Mouse (Mus musculus) lung, embryonic 15.5 days (tissue): ENCODE results near the gene Hjurp. TPM values are rescaled to one million over a fixed set of nuclear protein-coding genes. Genes with fewer than 3 reads are reported as not detected.
"Not testable (repeated sequence)": the region's sequence is repeated elsewhere in the genome, so short reads cannot be mapped to it uniquely, and the experiment has no call there.

Experiments
- ATAC-seq: fragments of 200-750 bp; cut with Nextera tagmentation; 2 replicates; pipeline ENCODE4 v1.8.0; 2017; ENCODE audit warnings: moderate number of reproducible peaks, borderline replicate concordance; ENCODE audit not compliant: low FRiP score, low TSS enrichment; ENCODE audit errors: extremely low read depth
- H3K27ac ChIP-seq: fragments of 300-500 bp; sonication (generic); 2 replicates; pipeline ENCODE4 v1.5.1; 2015; ENCODE audit warnings: moderate library complexity, mild to moderate bottlenecking, inconsistent platforms
- H3K27me3 ChIP-seq: fragments of 300-500 bp; sonication (generic); 2 replicates; pipeline ENCODE4 v1.6.1; 2015; ENCODE audit warnings: inconsistent platforms
- H3K36me3 ChIP-seq: fragments of 300-500 bp; sonication (generic); 2 replicates; pipeline ENCODE4 v1.6.1; 2015; ENCODE audit warnings: inconsistent platforms
- H3K4me1 ChIP-seq: fragments of 300-500 bp; sonication (generic); 2 replicates; pipeline ENCODE4 v1.6.1; 2015; ENCODE audit warnings: inconsistent platforms
- H3K4me2 ChIP-seq: fragments of 300-500 bp; sonication (generic); 2 replicates; pipeline ENCODE4 v1.6.1; 2015; ENCODE audit warnings: inconsistent platforms, mild to moderate bottlenecking, moderate library complexity
- H3K4me3 ChIP-seq: fragments of 300-500 bp; sonication (generic); 2 replicates; pipeline ENCODE4 v1.5.1; 2015; ENCODE audit warnings: mild to moderate bottlenecking, inconsistent platforms
- H3K9ac ChIP-seq: fragments of 300-500 bp; sonication (generic); 2 replicates; pipeline ENCODE4 v1.6.1; 2015; ENCODE audit warnings: inconsistent platforms
- H3K9me3 ChIP-seq: fragments of 300-500 bp; sonication (generic); 2 replicates; pipeline ENCODE4 v1.6.1; 2016; ENCODE audit warnings: inconsistent platforms
- WGBS: fragments of 180-500 bp; shearing (Covaris S2); methylation state at CpG from one replicate; pipeline ENCODE4 v1.1.7; 2015; 5-methylcytosine and 5-hydroxymethylcytosine counted together
- polyA plus RNA-seq: library from polyadenylated mRNA; unstranded; fragments of >200 nt; fragmentation: Nextera tagmentation; extraction: Ambion mirVana; gene quantifications from 2 replicates; pipeline ENCODE4 v1.2.1, GENCODE M21; 2015

Gene Hjurp
- polyA plus RNA-seq, 1 experiment from 2014 or later: 198 TPM

GRCm38 (mm10) chr1:88223591-88223990 is 53.8 kb downstream of the Hjurp start:
- H3K9me3 ChIP-seq: peaks cover 21% of the 10 kb centered on the region; the same call in 1 of the 2 replicates

DNA sequence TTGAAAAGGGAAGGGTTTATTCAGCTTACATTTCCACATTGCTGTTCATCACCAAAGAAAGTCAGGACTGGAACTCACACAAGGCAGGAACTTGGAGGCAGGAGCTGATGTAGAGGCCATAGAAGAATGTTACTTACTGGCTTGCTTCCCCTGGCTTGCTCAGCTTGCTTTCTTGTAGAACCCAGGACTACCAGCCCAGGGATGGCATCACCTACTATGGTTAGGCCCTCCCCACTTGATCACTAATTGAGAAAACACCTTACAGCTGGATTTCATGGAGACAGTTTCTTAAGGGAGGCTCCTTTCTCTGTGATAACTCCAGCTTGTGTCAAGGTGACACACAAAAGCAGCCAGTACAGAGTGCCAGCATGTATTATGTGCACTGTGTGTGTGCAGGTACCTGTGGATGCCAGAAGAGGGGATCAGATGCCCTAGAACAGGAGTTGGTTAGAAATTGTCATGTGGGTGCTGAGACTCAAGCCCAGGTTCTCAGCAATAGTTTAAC is 54.4 kb downstream of the Hjurp start:
- H3K4me2 ChIP-seq, ATAC-seq, H3K36me3 ChIP-seq, H3K4me3 ChIP-seq, H3K4me1 ChIP-seq, H3K27me3 ChIP-seq, H3K9ac ChIP-seq, H3K27ac ChIP-seq: not testable (repeated sequence)
- peaks cover 21% of the 10 kb centered on the region; the same call in 1 of the 2 replicates for H3K9me3 ChIP-seq

More at GRCm38 (mm10) chr1:88223591-88223990, 53.8 kb downstream of the Hjurp start:
- ATAC-seq: no peak
- H3K9ac ChIP-seq: no peak overlapping the region
- no peaks in the 10 kb centered on the region for H3K4me1 ChIP-seq
- no peaks in the 10 kb centered on the region for H3K27me3 ChIP-seq
- no peak overlapping the region for H3K4me3 ChIP-seq
- WGBS: 39% methylated on average over 1 of the region's 1 CpGs
- no peaks in the 10 kb centered on the region for H3K36me3 ChIP-seq
- H3K4me2 ChIP-seq: no peak overlapping the region
- H3K27ac ChIP-seq: no peak overlapping the region

DNA sequence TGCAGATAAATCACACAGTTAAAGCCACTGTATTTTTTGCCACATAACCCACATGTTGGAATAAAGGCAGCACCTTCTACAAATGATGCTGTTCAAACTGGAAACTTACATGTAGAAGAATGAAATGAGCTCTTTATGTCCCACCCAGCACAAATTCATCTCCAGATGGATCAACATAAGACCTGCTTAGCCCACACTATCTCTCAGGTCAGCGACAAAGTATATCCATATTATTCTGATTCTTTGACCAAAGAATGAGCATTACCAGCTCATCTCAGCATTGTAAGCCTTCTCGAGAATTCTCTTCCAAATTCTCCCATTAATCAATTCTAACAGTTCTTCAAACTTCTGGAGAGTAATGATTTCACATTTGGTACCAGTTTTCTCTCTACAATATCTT is 55.2 kb downstream of the Hjurp start:
- Histone ChIP-seq H3K36me3 (no peaks in the 10 kb centered on the region), H3K4me3 (no peak overlapping the region), H3K9me3 (peaks cover 20% of the 10 kb centered on the region; the same call in 1 of the 2 replicates), H3K4me1 (no peaks in the 10 kb centered on the region), H3K27ac (no peak overlapping the region), H3K27me3 (no peaks in the 10 kb centered on the region), H3K4me2 (no peak overlapping the region), H3K9ac (no peak overlapping the region)
- no peak for ATAC-seq
- 43% methylated on average over 2 of the region's 2 CpGs for whole genome bisulfite sequencing

DNA sequence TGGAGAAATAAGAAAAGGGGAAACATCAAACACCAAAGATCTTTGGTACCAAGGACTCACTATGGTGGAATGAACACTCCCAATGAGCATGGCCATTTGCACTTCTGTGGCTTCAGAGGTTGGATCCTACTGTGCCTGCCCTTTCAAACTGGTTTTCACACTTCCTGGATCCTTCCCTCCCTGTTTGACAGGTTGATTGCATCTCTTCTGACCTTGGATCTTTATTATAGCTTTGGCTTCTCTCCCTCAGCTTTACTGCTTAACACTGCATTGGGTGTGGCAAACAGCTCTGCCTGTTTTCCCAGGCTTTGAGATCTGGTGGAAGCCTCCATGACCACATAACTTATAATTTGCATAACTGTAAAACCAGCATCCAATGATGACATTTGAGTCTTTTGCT is 57.1 kb downstream of the Hjurp start:
- H3K27ac ChIP-seq: no peak overlapping the region
- no peaks in the 10 kb centered on the region for H3K4me1 ChIP-seq
- ATAC-seq: no peak
- H3K36me3 ChIP-seq: no peaks in the 10 kb centered on the region
- H3K9ac ChIP-seq: no peak overlapping the region
- H3K9me3 ChIP-seq: peaks cover 17% of the 10 kb centered on the region
- no peak overlapping the region for H3K4me3 ChIP-seq
- H3K4me2 ChIP-seq: no peak overlapping the region
- H3K27me3 ChIP-seq: no peaks in the 10 kb centered on the region

- H3K9me3 ChIP-seq: peaks cover 27% of the 10 kb centered on the region
- ATAC-seq: no peak
- no peaks in the 10 kb centered on the region for H3K4me1 ChIP-seq
- no peak overlapping the region for H3K27ac ChIP-seq
- H3K9ac ChIP-seq: no peak overlapping the region
- WGBS: 19% methylated on average over 1 of the region's 1 CpGs
- no peak overlapping the region for H3K4me3 ChIP-seq
- no peaks in the 10 kb centered on the region for H3K27me3 ChIP-seq
- no peak overlapping the region for H3K4me2 ChIP-seq
- no peaks in the 10 kb centered on the region for H3K36me3 ChIP-seq
Measured at GRCm38 (mm10) chr1:88219054-88219453, 58.4 kb downstream of the Hjurp start.

GRCm38 (mm10) chr1:88218591-88218990 is 58.8 kb downstream of the Hjurp start:
- WGBS: 48% methylated on average over 4 of the region's 4 CpGs

DNA sequence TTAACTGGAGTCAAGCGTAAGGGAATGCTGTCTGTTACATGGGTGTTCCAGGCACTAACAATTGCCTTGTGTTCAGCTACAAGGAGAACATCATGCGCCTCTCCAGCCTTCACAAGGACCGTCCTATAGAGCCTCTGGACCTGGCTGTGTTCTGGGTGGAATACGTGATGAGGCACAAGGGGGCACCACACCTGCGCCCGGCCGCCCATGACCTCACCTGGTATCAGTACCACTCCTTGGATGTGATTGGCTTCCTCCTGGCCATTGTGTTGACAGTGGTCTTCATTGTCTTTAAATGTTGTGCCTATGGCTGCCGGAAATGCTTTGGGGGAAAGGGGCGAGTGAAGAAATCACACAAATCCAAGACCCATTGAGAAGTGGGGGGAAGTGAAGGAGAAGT is 59.4 kb downstream of the Hjurp start:
- Histone ChIP-seq H3K4me1 (no peaks in the 10 kb centered on the region), H3K4me2 (no peak overlapping the region), H3K4me3 (no peak overlapping the region), H3K27ac (no peak overlapping the region), H3K36me3 (no peaks in the 10 kb centered on the region), H3K9ac (no peak overlapping the region), H3K27me3 (no peaks in the 10 kb centered on the region), H3K9me3 (peaks cover 36% of the 10 kb centered on the region)
- 70% methylated on average over 9 of the region's 9 CpGs for WGBS
- no peak for ATAC-seq

More at GRCm38 (mm10) chr1:88218591-88218990, 58.8 kb downstream of the Hjurp start:
- Histone ChIP-seq H3K27me3 (no peaks in the 10 kb centered on the region), H3K27ac (no peak overlapping the region), H3K9me3 (peaks cover 31% of the 10 kb centered on the region), H3K9ac (no peak overlapping the region), H3K36me3 (no peaks in the 10 kb centered on the region), H3K4me1 (no peaks in the 10 kb centered on the region), H3K4me3 (no peak overlapping the region), H3K4me2 (no peak overlapping the region)
- ATAC-seq: no peak

DNA sequence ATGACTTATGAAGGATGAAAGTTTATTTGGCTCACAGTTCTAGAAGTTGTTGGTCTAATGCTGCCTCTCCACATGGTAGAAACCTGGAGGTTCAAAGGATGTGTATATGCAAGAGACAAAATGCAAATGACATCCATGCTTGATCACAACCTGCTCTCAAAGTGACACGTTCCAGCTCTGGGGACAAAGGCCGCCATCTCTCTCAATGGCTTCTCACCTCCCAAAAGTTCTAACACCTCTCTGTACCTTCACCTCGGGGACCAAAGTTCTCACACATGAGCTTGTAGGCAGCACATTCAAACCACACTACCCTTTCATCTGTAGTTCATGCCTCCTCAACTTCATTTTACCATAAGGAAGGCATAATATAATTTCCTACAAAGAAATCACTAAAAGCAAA is 59.9 kb downstream of the Hjurp start:
- Histone ChIP-seq H3K36me3 (no peaks in the 10 kb centered on the region), H3K9ac (no peak overlapping the region), H3K27me3 (no peaks in the 10 kb centered on the region), H3K4me3 (no peak overlapping the region), H3K4me1 (no peaks in the 10 kb centered on the region), H3K9me3 (peaks cover 39% of the 10 kb centered on the region), H3K27ac (no peak overlapping the region), H3K4me2 (no peak overlapping the region)
- WGBS: 31% methylated on average over 3 of the region's 3 CpGs
- ATAC-seq: no peak

GRCm38 (mm10) chr1:88217144-88217543 is 60.3 kb downstream of the Hjurp start:
- Histone ChIP-seq H3K9me3 (peaks cover 43% of the 10 kb centered on the region), H3K27ac (no peak overlapping the region), H3K36me3 (no peaks in the 10 kb centered on the region), H3K4me2 (no peak overlapping the region), H3K4me1 (no peaks in the 10 kb centered on the region), H3K27me3 (no peaks in the 10 kb centered on the region), H3K9ac (no peak overlapping the region), H3K4me3 (no peak overlapping the region)
- no peak for ATAC-seq
- WGBS: 60% methylated on average over 2 of the region's 2 CpGs

DNA sequence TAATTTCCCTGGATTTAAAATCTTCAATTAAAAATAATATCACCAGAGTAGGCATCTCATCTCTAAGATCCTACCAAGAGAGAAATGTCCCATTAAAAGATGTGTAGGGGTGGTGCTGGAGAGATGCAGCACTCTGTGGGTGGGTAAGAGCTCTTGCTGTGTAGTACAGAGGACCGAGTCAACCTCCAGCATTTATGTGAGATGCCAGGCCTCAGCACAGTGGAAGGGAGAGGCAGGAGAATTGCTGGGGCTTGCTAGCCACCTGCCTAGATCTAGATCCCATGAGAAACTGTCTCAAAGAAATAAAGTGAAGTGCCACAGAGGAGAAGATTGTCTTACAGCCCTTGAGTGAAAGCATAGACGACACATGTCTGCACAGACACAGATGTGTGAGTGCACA is 60.9 kb downstream of the Hjurp start:
- WGBS: 57% methylated on average over 2 of the region's 2 CpGs

DNA sequence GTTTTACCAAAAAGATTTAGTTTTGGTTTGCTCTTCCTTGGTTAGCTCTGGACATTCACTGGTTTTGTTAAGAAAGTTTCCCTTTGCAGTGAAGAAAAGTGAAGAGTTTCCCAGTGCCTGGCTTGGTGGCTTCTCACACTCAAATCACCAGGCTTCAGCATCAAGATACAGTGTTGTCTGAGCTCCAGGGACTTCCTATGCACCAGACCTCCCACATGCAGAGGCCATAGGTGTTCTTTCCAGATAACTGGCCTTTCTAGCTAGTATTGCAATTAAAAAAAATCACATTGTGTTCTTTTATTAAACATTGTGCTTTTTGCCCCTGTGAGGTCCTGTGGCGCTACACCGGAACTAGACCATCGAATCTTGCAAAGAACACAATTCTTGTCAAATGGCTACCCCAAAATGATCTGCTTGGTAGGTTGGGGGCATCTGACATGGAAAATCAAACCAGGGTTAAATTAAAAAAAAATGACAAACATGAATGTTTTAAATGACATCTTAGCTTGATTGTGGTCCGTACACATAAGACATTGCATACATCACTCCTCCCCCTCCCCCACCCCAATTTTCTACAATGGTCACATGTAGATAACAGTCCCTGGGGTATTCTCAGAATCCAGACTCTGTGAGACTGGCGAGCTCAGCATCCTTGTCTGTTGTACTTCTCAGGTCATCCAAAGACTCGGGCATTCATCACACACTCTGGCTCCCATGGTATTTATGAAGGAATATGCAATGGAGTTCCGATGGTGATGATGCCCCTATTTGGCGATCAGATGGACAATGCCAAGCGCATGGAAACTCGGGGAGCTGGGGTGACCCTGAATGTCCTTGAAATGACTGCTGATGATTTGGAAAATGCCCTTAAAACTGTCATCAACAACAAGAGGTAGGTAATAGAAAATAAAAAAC is 61.7 kb downstream of the Hjurp start:
- no peak for ATAC-seq
- no peak overlapping the region for H3K27ac ChIP-seq
- H3K27me3 ChIP-seq: no peaks in the 10 kb centered on the region
- no peak overlapping the region for H3K9ac ChIP-seq
- no peak overlapping the region for H3K4me2 ChIP-seq
- no peaks in the 10 kb centered on the region for H3K36me3 ChIP-seq
- H3K4me3 ChIP-seq: no peak overlapping the region
- WGBS: 66% methylated on average over 10 of the region's 10 CpGs
- no peaks in the 10 kb centered on the region for H3K4me1 ChIP-seq
- peaks cover 50% of the 10 kb centered on the region for H3K9me3 ChIP-seq

More for the DNA sequence above, 60.9 kb downstream of the Hjurp start:
- no peak for ATAC-seq
- H3K9ac ChIP-seq: no peak overlapping the region
- H3K9me3 ChIP-seq: peaks cover 47% of the 10 kb centered on the region
- H3K27ac ChIP-seq: no peak overlapping the region
- H3K4me1 ChIP-seq: no peaks in the 10 kb centered on the region
- H3K36me3 ChIP-seq: no peaks in the 10 kb centered on the region
- no peaks in the 10 kb centered on the region for H3K27me3 ChIP-seq
- H3K4me3 ChIP-seq: no peak overlapping the region
- no peak overlapping the region for H3K4me2 ChIP-seq

DNA sequence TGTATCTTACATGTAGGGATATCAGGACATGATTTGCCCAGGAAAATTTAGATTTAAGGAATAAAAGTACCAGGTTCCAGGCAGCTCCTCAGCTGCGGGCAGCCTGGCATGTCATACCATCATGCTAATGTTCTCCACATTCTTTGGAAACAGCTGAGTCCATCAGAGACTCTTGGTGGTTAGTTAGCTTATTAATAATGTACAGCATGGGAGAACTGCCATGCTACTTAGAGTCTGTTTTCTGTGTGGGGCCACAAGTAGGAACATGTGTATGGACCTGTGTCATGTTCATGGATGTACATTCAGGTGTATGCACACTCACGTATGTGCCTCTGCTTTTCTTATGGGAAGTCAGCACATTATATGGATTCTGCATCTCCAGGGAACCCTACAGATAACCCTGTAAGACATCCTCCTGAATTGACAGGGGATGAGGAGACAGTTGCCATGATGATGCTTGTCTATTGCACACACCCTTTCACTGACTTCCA is 62.9 kb downstream of the Hjurp start:
- Histone ChIP-seq H3K9ac (no peak overlapping the region), H3K36me3 (no peaks in the 10 kb centered on the region), H3K4me1 (no peaks in the 10 kb centered on the region), H3K4me3 (no peak overlapping the region), H3K27ac (no peak overlapping the region), H3K27me3 (no peaks in the 10 kb centered on the region), H3K9me3 (peaks cover 50% of the 10 kb centered on the region), H3K4me2 (no peak overlapping the region)
- ATAC-seq: no peak
- WGBS: 76% methylated on average over 2 of the region's 2 CpGs
